Mouse (Mus musculus) liver, postnatal 0 days (tissue): ENCODE data around the gene Il17re.

ENCODE experiments used
- CTCF ChIP-seq: sonication (generic); IDR thresholded peaks from 2 replicates; pipeline ENCODE4 v1.5.1; 2016; ENCODE audit warnings: antibody characterized with exemption, low read depth
- EP300 ChIP-seq: IDR thresholded peaks from 2 replicates; pipeline ENCODE4 v1.6.1; 2016; ENCODE audit warnings: antibody characterized with exemption, low read depth, mild to moderate bottlenecking

GRCm38 (mm10) chr6:113426696-113427095, 31.6 kb upstream of the Il17re start:
- TF ChIP-seq CTCF (no peak), EP300 (no peak)
